Mouse (Mus musculus) left cerebral cortex, postnatal 25 days (tissue): ENCODE results near the gene Fgfr2. TPM values are rescaled to one million over a fixed set of nuclear protein-coding genes. Genes with fewer than 3 reads are reported as not detected.
"Not testable (repeated sequence)": the region's sequence is repeated elsewhere in the genome, so short reads cannot be mapped to it uniquely, and the experiment has no call there.

Source experiments
- DNase-seq, 2 experiments: peaks; one replicate each; pipeline ENCODE4 v3.0.0; 2022; ENCODE audit warnings: low spot score in 2 of 2, mixed read lengths in 1 of 2
- intact Hi-C: fragments of 180-260 bp; cut with DNase I; formaldehyde crosslinking; loops from one replicate; pipeline ENCODE4 v1.15.1; 2025
- total RNA-seq, 2 experiments: library from RNA; stranded (reverse); gene quantifications; 2 replicates each; pipeline ENCODE4 v1.2.3; 2021

Fgfr2 gene
- total RNA-seq, 2 experiments from 2014 or later, result 37.1 to 42.0 TPM

GRCm38 (mm10) chr7:132679117-132679516 lies 444.0 kb downstream of the Fgfr2 start:
- intact Hi-C loops, result no loop called here

GRCm38 (mm10) chr7:132675922-132676321 lies 447.2 kb downstream of the Fgfr2 start:
- intact Hi-C loops, result no loop called here
- DNase-seq, result no peak

More at GRCm38 (mm10) chr7:132679117-132679516, 444.0 kb downstream of the Fgfr2 start:
- no peak for DNase-seq

- DNase-seq, result no peak
- intact Hi-C loops, result no loop called here
Measured at GRCm38 (mm10) chr7:132673931-132674755, 449.0 kb downstream of the Fgfr2 start.

GRCm38 (mm10) chr7:132672481-132672959 lies 450.6 kb downstream of the Fgfr2 start:
- intact Hi-C loops, result no loop called here

GRCm38 (mm10) chr7:132670863-132671165 lies 452.3 kb downstream of the Fgfr2 start:
- DNase-seq, result no peak
- intact Hi-C loops, result no loop called here

More at GRCm38 (mm10) chr7:132672481-132672959, 450.6 kb downstream of the Fgfr2 start:
- DNase-seq, result peak in 1 of 2 experiments; percentile 73

- intact Hi-C loops, result no loop called here
- DNase-seq, result no peak
Measured at GRCm38 (mm10) chr7:132669999-132670862, 452.9 kb downstream of the Fgfr2 start.

- intact Hi-C loops, result no loop called here
- DNase-seq, result no peak
Measured at GRCm38 (mm10) chr7:132668604-132669003, 454.5 kb downstream of the Fgfr2 start.

GRCm38 (mm10) chr7:132666516-132666915 lies 456.6 kb downstream of the Fgfr2 start:
- intact Hi-C loops, result no loop called here
- DNase-seq, result no peak

GRCm38 (mm10) chr7:132665664-132666382 lies 457.3 kb downstream of the Fgfr2 start:
- no peak for DNase-seq
- intact Hi-C loops, result no loop called here

- DNase-seq, result no peak
- intact Hi-C loops, result no loop called here
Measured at GRCm38 (mm10) chr7:132664815-132665214, 458.3 kb downstream of the Fgfr2 start.

GRCm38 (mm10) chr7:132662831-132663230 lies 460.3 kb downstream of the Fgfr2 start:
- intact Hi-C loops, DNase-seq: not testable (repeated sequence)

GRCm38 (mm10) chr7:132659633-132660032 lies 463.5 kb downstream of the Fgfr2 start:
- no peak for DNase-seq
- intact Hi-C loops, result loop anchor here (5.0 kb wide), 1 partner anchor 53 kb away; no protein-coding TSS in a partner anchor

- intact Hi-C loops, result loop anchor here (5.0 kb wide), 1 partner anchor 54 kb away; no protein-coding TSS in a partner anchor
- DNase-seq, result no peak
Measured at GRCm38 (mm10) chr7:132658688-132659087, 464.5 kb downstream of the Fgfr2 start.

- peak in 1 of 2 experiments; percentile 55 for DNase-seq
- intact Hi-C loops, result loop anchor here (5.0 kb wide), 1 partner anchor 54 kb away; no protein-coding TSS in a partner anchor
Measured at GRCm38 (mm10) chr7:132658058-132658450, 465.1 kb downstream of the Fgfr2 start.

GRCm38 (mm10) chr7:132657371-132658057 lies 465.6 kb downstream of the Fgfr2 start:
- DNase-seq, result no peak
- intact Hi-C loops, result loop anchor here (5.0 kb wide), 1 partner anchor 55 kb away; no protein-coding TSS in a partner anchor

- intact Hi-C loops, result loop anchor here (1.0 to 5.0 kb wide), 3 partner anchors 56 to 196 kb away; partner anchors contain the start of gene Eef1akmt2
- DNase-seq, result peak; percentile 81 to 88
Measured at GRCm38 (mm10) chr7:132656548-132656947, 466.6 kb downstream of the Fgfr2 start.

- DNase-seq, result peak; percentile 84 to 93
- intact Hi-C loops, result loop anchor here (1.0 to 5.0 kb wide), 3 partner anchors 56 to 196 kb away; partner anchors contain the start of gene Eef1akmt2
Measured at GRCm38 (mm10) chr7:132656075-132656474, 467.1 kb downstream of the Fgfr2 start.

- intact Hi-C loops, result loop anchor here (1.0 kb wide), 1 partner anchor 349 kb away; no protein-coding TSS in a partner anchor
- DNase-seq, result peak in 1 of 2 experiments; percentile 25
Measured at GRCm38 (mm10) chr7:132654412-132654811, 468.7 kb downstream of the Fgfr2 start.

- peak in 1 of 2 experiments; percentile 25 for DNase-seq
- intact Hi-C loops, result no loop called here
Measured at GRCm38 (mm10) chr7:132646514-132646913, 476.6 kb downstream of the Fgfr2 start.
